Mouse (Mus musculus): ENCODE measurements at regions not wholly inside any gene's neighbourhood (a gene's known extent, or its start where the extent isn't known, plus 50 kb on each side); places are given as distances from the start of the nearest gene placed in this dataset.

- DNase-seq (ENCODE audit: low spot score in 2 of 2) = no peak
Measured at GRCm38 (mm10) chr13:60299076-60299475, 121.9 kb upstream of the Gas1 start.

- DNase-seq (ENCODE audit: low spot score in 2 of 2) = no peak
Measured at GRCm38 (mm10) chr13:60303561-60303960, 126.4 kb upstream of the Gas1 start.

GRCm38 (mm10) chr13:60305028-60305810 lies 128.1 kb upstream of the Gas1 start:
- no peak for DNase-seq (ENCODE audit: low spot score in 2 of 2)

DNA sequence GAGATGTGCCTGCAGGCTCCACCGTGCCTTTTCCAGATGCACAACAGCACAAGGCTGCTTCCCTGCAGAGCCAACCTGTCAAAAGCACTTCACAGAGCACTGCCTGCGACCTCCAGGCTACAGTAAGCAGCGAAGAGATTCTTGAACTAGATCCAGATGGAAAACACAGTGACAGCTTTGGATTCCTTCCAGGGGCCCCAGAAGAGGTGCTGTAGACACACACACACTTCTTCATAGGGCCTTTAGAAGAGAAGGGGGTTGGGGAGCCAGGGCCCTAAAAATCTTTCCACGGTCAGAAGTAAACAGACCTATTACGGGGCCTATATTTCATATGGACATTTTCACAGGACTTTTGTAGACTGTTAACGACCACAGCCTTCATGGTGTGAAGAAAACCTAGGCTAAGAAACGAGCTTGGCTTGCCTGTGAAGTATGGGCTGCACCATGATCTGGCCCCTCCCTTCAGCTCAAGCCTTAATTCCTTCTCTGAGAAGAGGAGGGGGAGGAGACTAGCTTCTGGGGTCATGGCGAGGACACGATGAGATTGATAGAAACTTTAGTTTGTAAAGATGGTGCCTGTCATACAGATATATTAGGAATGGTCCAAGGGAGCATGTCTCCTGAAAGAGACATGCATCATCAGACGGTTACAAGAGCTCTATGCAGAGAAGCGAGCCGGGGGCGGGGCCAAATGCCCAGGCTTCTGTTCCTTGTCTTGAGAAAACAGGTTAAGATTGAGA lies 131.1 kb upstream of the Gas1 start:
- no peak for DNase-seq (ENCODE audit: low spot score in 2 of 2)

GRCm38 (mm10) chr13:60309482-60309881 lies 132.3 kb upstream of the Gas1 start:
- DNase-seq (ENCODE audit: low spot score in 2 of 2) = no peak

DNA sequence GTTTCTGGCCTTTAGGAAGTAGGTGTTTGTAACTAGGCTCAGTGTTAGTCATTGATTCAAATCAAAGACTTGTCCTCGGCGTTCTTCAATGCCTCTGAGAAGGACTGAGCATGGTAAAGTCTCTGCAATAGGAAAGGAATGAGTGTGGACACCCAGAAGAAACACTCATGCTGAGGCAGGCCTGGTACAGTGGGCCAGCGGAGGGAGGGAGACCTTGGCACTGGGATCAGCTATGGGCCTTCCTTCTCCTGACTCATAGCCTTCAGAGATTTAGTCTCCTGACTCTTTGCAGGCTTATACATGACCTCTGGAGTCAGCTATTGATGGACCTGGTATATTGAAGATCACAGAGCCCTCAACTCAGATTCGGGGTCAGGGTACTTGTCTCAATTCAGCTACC lies 132.8 kb upstream of the Gas1 start:
- DNase-seq (ENCODE audit: low spot score in 2 of 2) = no peak

GRCm38 (mm10) chr13:60312397-60313085 lies 135.4 kb upstream of the Gas1 start:
- no peak for DNase-seq (ENCODE audit: low spot score in 2 of 2)

GRCm38 (mm10) chr13:60318436-60319020 lies 141.4 kb upstream of the Gas1 start:
- DNase-seq (ENCODE audit: low spot score in 2 of 2) = no peak

DNA sequence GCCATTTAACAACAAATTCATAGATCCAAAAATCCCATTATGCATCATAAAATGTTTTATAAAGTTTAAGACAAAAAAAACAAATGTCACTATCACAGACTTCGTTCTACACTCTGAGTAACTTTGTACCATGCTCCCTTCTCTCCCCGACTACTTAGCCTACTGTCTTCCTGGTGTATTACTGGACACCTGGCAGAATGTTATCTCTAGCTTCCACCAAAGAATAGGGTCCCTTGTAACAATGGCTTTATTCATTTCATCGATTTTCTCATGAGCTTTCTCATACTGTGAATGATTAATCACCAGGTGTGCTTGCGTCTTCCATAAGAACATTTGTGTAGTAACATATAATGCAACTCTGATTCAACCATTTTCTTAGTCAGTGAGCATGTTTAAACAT lies 142.1 kb upstream of the Gas1 start:
- DNase-seq (ENCODE audit: low spot score in 2 of 2) = no peak

DNA sequence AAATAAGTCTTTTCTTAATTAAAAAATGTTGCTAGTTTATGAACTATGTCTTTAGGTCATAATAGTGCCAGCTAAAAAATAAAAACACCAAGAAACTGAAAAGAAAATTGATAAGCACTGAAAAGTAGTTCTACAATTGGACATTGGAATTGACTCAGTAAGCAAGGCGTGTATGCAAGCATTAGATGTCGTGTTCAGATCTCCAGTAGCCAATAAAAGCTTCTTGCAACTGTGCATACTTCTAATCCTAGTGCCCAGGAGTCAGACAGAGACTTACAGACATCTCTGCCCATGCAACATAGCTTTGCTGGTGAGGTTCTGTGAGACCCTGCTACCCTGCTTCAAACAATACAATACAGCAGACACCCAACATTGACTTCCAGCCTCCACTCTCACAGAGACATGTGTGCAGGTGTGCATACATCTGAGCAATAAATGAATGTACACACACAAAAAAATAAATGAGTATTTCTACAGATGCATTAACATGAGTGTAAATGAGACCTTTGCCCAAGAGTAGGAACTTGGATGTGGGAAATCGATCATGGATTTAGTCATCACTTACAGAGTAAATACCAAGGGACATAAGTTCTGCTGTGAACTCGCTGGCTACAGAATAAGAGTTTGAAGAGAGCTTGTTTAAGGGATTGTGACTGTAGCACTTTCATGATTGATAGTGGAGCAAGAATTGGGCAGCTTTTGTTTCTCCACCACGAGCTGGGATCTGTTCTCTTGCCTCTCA lies 142.9 kb upstream of the Gas1 start:
- DNase-seq (ENCODE audit: low spot score in 2 of 2) = no peak

GRCm38 (mm10) chr13:60322579-60322978 lies 145.4 kb upstream of the Gas1 start:
- no peak for DNase-seq (ENCODE audit: low spot score in 2 of 2)

- DNase-seq (ENCODE audit: low spot score in 2 of 2) = no peak
Measured at GRCm38 (mm10) chr13:60330475-60331258, 153.5 kb upstream of the Gas1 start.

DNA sequence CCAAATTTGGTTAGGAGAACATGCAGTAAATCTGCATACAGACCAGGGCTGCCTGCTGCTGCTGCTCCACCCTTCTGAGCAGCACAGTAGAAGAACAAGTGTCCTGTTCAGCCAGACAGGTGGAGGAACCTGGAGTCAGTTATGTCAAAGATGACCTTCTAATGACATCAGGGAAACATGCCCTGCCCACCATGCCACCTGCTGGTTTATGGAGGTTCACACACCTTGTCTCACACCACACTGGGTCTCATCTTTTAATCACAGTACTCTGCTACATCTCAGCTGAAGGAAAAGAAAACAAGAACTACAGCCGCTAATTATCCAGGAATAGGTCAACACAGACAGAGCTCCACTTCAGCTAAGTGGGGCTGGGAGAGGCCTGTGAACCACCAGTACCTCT lies 159.0 kb upstream of the Gas1 start:
- DNase-seq (ENCODE audit: low spot score in 2 of 2) = no peak

DNA sequence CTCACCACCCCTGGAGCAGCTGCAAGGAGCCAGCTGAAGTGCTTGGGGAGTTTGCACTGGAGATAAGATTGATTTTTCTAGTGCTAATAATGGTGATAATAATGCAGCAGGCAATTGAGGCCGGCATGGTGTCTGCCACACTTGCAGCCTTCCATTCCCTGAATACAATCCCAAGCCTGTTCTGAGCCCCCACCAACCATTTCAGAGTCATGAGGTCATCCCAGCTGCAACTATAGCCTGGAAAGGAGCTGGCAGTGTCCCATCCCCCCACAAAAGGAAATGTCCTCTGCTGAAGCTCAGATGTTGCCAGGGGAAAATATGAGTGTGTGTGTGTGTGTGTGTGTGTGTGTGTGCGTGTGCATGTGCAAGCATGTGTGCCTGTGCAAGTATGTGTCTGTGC lies 160.2 kb upstream of the Gas1 start:
- no peak for DNase-seq (ENCODE audit: low spot score in 2 of 2)

- DNase-seq (ENCODE audit: low spot score in 2 of 2) = no peak
Measured at GRCm38 (mm10) chr13:60338107-60338506, 160.9 kb upstream of the Gas1 start.

DNA sequence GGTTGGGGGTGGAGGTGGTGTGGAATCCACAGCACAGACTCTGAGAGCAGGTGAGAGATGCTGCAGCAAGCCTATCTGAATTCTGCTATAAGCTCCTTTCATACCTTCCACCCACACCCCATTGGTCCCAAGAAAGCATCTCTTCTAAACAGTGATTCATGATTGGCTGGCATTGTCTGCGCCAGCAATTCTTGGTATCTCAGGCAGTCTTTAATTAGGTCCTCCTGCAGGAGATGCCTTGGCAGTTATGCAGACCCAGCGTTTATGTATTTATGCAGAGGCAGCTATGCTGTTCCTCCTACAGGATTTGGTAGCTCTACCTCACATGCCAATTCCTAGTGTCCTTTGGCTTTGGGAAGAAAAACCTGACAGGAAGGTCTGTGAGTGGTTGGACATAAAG lies 162.9 kb upstream of the Gas1 start:
- DNase-seq (ENCODE audit: low spot score in 2 of 2) = no peak

DNA sequence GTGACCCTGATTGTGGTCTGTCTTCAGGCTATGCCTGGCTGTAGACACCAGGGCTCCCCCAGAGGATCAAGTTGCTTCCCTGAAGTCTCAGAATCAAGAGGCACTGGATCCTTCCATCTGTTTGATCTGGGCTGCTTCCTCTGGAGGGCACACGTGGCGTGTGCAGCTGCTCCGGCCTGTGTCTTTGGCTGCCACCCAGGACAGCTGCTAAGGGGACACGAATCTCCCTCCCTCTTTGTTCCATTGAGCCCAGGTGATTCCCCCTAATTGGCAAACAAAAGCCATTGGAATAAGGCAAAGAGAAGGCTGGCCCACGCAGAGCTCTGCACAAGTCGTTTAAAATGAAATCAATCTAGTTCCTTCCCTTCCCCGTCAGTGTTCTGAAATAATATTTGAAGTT lies 170.7 kb upstream of the Gas1 start:
- no peak for DNase-seq (ENCODE audit: low spot score in 2 of 2)

DNA sequence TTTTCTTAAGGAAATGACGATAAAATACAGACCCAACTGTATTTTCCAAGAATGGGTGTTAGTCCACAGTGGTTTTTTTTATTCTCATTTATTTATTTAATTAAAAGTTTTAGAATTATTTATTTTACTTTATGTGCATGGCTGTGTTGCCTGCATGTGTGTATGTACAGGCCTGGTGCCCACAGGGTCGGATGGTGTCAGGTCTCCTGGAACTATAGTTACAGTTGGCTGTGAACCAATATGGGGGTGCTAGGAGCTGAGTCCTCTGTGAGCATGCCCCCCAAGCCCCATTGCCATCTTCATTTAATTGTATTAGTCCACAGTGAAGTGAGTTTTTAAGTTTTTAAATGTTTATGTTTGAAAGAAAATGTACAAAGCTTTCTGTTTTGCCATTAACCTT lies 171.3 kb upstream of the Gas1 start:
- no peak for DNase-seq (ENCODE audit: low spot score in 2 of 2)

- no peak for DNase-seq (ENCODE audit: low spot score in 2 of 2)
Measured at GRCm38 (mm10) chr13:60355707-60356490, 178.7 kb upstream of the Gas1 start.
